Mouse (Mus musculus): ENCODE measurements at regions not wholly inside any gene's neighbourhood (a gene's known extent, or its start where the extent isn't known, plus 50 kb on each side); places are given as distances from the start of the nearest gene placed in this dataset.

GRCm38 (mm10) chr6:31190628-31191373 lies 207.7 kb upstream of the Mkln1 start:
- peak; percentile 83 for DNase-seq (ENCODE audit: low read depth, low spot score)

GRCm38 (mm10) chr6:31191577-31191976 lies 207.0 kb upstream of the Mkln1 start:
- DNase-seq (ENCODE audit: low read depth, low spot score): peak; percentile 74

GRCm38 (mm10) chr6:31192197-31192596 lies 206.3 kb upstream of the Mkln1 start:
- no peak for DNase-seq (ENCODE audit: low read depth, low spot score)

GRCm38 (mm10) chr6:31193202-31193601 lies 205.3 kb upstream of the Mkln1 start:
- DNase-seq (ENCODE audit: low read depth, low spot score): no peak

GRCm38 (mm10) chr6:31197631-31198338 lies 200.8 kb upstream of the Mkln1 start:
- no peak for DNase-seq (ENCODE audit: low read depth, low spot score)

- DNase-seq (ENCODE audit: low read depth, low spot score): no peak
These were observed 200.2 kb upstream of the Mkln1 start for GRCm38 (mm10) chr6:31198340-31198739.

- no peak for DNase-seq (ENCODE audit: low read depth, low spot score)
These were observed 197.8 kb upstream of the Mkln1 start for GRCm38 (mm10) chr6:31200705-31201104.

- no peak for DNase-seq (ENCODE audit: low read depth, low spot score)
These were observed 197.1 kb upstream of the Mkln1 start for GRCm38 (mm10) chr6:31201375-31201972.

- no peak for DNase-seq (ENCODE audit: low read depth, low spot score)
These were observed 195.9 kb upstream of the Mkln1 start for GRCm38 (mm10) chr6:31202594-31202993.

GRCm38 (mm10) chr6:31204434-31204833 lies 194.1 kb upstream of the Mkln1 start:
- DNase-seq (ENCODE audit: low read depth, low spot score): no peak

- no peak for DNase-seq (ENCODE audit: low read depth, low spot score)
These were observed 193.7 kb upstream of the Mkln1 start for GRCm38 (mm10) chr6:31204839-31205238.

GRCm38 (mm10) chr6:31206106-31206505 lies 192.4 kb upstream of the Mkln1 start:
- no peak for DNase-seq (ENCODE audit: low read depth, low spot score)

- peak; percentile 40 for DNase-seq (ENCODE audit: low read depth, low spot score)
These were observed 191.3 kb upstream of the Mkln1 start for GRCm38 (mm10) chr6:31207231-31207630.

- DNase-seq (ENCODE audit: low read depth, low spot score): no peak
These were observed 190.3 kb upstream of the Mkln1 start for GRCm38 (mm10) chr6:31208224-31208623.

GRCm38 (mm10) chr6:31209411-31210139 lies 189.0 kb upstream of the Mkln1 start:
- DNase-seq (ENCODE audit: low read depth, low spot score): peak; percentile 70

- DNase-seq (ENCODE audit: low read depth, low spot score): peak; percentile 43
These were observed 188.3 kb upstream of the Mkln1 start for GRCm38 (mm10) chr6:31210209-31210714.

GRCm38 (mm10) chr6:31211091-31211490 lies 187.4 kb upstream of the Mkln1 start:
- DNase-seq (ENCODE audit: low read depth, low spot score): no peak

- peak; percentile 40 for DNase-seq (ENCODE audit: low read depth, low spot score)
These were observed 186.9 kb upstream of the Mkln1 start for GRCm38 (mm10) chr6:31211616-31212015.

- DNase-seq (ENCODE audit: low read depth, low spot score): no peak
These were observed 186.5 kb upstream of the Mkln1 start for GRCm38 (mm10) chr6:31212080-31212479.

GRCm38 (mm10) chr6:31212694-31213093 lies 185.8 kb upstream of the Mkln1 start:
- DNase-seq (ENCODE audit: low read depth, low spot score): no peak

GRCm38 (mm10) chr6:31213161-31213560 lies 185.4 kb upstream of the Mkln1 start:
- no peak for DNase-seq (ENCODE audit: low read depth, low spot score)

- DNase-seq (ENCODE audit: low read depth, low spot score): peak; percentile 44
These were observed 182.9 kb upstream of the Mkln1 start for GRCm38 (mm10) chr6:31215661-31216060.
